Mouse (Mus musculus) spleen, postnatal 4 days (tissue): ENCODE results near the gene Stxbp3.

Experiments used
- DNase-seq, 2 experiments: peaks; one replicate each; pipeline ENCODE4 v3.0.0; 2022; ENCODE audit warnings: low spot score in 2 of 2

Stxbp3 gene

GRCm38 (mm10) chr3:108796386-108796785, 43.9 kb downstream of the Stxbp3 start:
- DNase-seq, result no peak

GRCm38 (mm10) chr3:108795554-108796299, 44.6 kb downstream of the Stxbp3 start:
- DNase-seq, result no peak

DNA sequence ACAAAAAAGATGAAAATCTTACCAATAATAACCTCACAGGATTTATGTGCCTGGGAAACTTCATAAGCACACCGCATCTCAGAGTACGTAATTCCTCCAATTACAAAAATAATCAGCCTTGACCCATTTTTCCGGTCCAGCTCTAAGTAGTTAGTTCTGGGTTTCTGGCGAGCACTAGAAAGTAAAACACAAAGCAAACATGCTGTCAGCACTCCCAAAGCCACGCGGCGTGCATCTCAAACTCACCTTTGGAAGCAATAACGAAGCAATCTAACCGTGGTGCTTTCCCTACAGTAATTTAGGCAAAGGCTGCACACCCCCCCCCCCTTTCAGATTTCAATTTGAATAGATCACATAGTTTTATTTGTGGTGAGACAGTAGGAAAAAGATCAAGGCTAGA, 45.5 kb downstream of the Stxbp3 start:
- DNase-seq, result no peak

GRCm38 (mm10) chr3:108792420-108792819, 47.9 kb downstream of the Stxbp3 start:
- no peak for DNase-seq

GRCm38 (mm10) chr3:108791054-108791706, 49.1 kb downstream of the Stxbp3 start:
- DNase-seq, result no peak

DNA sequence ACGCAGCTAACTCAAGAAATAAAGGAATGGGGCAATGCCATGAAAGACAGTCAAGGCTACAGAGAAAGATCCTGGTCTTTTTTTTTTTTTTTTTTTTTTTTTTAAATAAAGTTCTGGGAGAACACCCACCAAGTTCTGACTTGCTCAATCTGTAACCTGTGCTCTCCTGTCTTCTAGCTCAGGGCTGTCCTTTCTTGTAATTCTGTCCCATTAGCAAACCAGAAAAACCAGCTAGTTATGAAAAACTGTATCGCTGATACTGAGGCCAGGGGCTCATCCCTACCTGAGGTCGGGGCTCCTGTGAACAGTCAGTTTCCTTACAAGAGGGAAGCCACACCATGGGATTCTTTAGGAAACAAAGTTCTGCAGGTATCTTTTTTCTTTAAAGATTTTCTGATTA, 49.8 kb downstream of the Stxbp3 start:
- DNase-seq, result no peak

- no peak for DNase-seq
Observed at GRCm38 (mm10) chr3:108789299-108789698, 51.0 kb downstream of the Stxbp3 start.

- DNase-seq, result no peak
Observed at GRCm38 (mm10) chr3:108788455-108788794, 51.9 kb downstream of the Stxbp3 start.

DNA sequence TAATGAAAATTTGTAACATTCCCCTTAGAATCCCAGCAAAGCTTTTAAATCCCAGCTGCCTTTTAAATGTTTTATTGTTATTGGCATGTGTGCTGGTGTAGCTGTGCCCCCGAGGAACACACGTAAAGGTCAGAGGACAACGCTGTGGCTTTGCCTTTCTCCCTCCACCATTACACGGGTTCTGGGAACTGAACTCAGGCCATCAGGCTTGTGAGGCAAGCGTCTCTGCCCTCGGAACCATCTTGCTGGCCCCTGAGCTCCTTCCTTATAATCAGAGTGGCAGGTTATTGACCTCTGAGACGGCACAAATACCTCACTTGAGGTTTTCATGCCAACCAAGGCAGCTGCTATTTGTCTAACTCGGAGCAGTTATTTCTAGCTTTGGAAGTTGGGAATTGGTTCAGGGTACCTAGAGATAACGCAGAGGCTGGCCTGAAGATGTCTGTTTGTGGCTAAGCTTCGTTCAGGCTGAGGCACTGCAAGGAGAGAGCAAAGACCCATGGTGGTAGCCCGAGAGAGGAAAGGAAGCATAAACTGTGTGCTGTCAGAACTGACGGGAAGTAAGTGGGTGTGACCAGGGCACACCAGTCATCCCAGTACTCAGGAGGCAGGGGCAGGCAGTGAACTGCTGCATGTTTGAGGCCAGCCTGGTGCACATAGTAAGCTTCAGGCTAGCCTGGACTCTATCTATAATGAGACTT, 52.4 kb downstream of the Stxbp3 start:
- DNase-seq, result no peak

- DNase-seq, result no peak
Observed at GRCm38 (mm10) chr3:108786520-108786919, 53.8 kb downstream of the Stxbp3 start.

GRCm38 (mm10) chr3:108782364-108782895, 57.9 kb downstream of the Stxbp3 start:
- DNase-seq, result no peak

DNA sequence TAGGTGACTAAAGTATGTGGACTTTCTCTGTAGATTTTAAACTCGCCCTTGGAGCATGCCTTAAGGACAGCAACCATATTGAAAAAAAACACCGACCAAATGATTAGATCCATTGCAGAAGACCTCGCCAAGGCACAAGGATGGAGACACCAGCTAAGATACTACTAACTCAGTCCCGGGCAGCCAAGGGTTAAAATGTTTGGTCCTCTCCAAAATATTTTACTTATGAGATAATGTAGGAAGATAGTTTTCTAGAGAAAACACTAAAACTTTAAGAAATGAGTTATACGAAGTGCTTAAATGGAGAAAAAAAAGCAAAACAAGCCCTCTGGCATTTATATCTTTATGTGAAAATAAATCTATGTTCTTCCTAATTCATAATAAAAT, 58.4 kb downstream of the Stxbp3 start:
- no peak for DNase-seq

DNA sequence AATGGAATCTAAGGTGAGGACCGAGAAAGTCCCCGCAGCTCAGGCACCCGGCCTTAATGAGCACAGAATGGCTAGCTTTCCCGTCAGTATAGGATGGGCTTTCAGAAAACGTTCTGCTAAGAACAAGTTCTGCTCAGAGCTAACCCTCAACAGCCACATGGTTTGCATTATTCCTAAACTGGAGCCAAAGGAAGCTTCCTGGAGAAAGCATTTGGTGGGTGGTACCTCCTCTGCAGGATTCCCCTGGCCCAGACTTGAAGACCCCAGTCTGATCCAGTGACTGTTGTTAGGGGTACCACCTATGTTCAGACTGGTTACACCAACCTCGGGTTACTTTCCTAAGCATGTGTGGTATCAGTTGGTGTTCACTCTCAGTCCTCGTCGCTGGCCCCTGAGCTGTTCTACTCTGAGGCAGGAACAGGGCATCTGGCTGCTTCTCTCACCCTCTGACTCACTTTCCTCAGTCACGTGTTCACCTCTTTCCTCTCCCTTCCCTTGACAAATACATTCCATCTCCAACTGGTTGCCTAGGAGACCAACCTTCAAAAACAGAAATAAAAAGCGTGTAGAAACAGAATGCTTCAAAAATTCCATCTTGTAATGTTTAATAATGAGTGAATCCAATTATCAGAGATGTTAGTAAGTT, 59.0 kb downstream of the Stxbp3 start:
- no peak for DNase-seq

GRCm38 (mm10) chr3:108778761-108779540, 61.4 kb downstream of the Stxbp3 start:
- no peak for DNase-seq

- no peak for DNase-seq
Observed at GRCm38 (mm10) chr3:108772811-108773210, 67.5 kb downstream of the Stxbp3 start.

- no peak for DNase-seq
Observed at GRCm38 (mm10) chr3:108772211-108772610, 68.1 kb downstream of the Stxbp3 start.

GRCm38 (mm10) chr3:108770725-108771368, 69.5 kb downstream of the Stxbp3 start:
- DNase-seq, result peak; percentile 39 to 69

DNA sequence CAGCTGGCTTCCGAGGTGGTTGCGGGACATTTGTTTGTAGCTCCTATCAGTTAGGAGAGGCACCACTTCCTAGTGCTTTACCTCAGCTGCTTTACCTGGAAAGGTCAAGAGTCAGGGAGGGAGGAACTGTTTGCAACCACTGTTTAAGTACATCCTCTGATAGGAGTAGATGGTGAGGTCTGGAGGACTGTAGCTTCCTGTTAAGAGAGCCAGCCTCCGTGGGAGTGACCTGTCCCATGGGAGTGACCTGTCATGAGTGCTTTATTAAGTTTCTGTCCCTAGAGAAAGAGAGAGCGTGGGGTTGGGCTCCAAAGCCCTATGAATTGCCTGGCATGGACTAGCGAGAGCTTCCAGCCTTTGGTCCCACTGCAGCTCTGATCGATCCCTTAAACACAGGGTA, 70.8 kb downstream of the Stxbp3 start:
- no peak for DNase-seq

GRCm38 (mm10) chr3:108767416-108767815, 72.9 kb downstream of the Stxbp3 start:
- no peak for DNase-seq

DNA sequence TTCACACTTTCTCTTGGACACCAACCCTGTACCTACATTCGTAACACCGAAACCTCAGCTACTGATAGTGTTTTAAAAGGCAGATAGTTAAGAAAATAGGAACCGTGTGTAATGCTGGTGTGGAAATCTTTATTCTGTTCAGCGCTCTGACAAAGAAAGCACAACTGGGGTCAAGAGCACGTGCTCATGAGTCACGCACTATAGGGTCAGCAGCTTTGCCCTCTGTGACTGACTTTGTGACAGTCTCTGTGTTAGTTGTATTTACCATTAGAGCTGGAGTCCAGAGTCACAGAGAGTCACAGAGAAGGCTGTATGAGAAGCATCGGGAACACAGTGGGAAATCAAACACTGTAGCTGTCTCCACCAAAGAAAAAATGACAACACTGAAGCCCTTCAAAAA, 73.4 kb downstream of the Stxbp3 start:
- no peak for DNase-seq

DNA sequence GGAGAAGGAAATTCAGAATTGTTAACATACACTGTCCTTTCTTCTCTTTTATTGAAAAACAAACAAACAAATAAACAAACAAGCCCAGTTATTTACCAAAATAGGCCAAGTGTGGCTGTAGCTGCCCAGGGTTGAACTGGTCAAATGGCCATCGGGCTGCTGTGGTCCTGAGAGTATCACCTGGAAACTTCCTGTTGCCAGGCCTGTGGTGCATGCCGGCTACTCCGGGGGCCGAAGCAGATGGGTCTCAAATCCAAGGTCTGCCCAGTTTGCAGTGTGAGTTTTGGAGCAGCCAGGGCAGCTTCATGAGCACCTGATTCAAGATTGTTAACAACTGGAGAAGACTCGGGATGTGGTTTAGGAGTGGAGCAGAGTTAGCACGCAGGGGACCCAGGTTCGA, 74.8 kb downstream of the Stxbp3 start:
- no peak for DNase-seq
